Mouse (Mus musculus) cerebellum, adult 11 months (tissue): ENCODE results near the gene Hmg20b.

Source experiments
- DNase-seq: peaks from one replicate; pipeline ENCODE4 v3.0.0; 2022

The Hmg20b gene

DNA sequence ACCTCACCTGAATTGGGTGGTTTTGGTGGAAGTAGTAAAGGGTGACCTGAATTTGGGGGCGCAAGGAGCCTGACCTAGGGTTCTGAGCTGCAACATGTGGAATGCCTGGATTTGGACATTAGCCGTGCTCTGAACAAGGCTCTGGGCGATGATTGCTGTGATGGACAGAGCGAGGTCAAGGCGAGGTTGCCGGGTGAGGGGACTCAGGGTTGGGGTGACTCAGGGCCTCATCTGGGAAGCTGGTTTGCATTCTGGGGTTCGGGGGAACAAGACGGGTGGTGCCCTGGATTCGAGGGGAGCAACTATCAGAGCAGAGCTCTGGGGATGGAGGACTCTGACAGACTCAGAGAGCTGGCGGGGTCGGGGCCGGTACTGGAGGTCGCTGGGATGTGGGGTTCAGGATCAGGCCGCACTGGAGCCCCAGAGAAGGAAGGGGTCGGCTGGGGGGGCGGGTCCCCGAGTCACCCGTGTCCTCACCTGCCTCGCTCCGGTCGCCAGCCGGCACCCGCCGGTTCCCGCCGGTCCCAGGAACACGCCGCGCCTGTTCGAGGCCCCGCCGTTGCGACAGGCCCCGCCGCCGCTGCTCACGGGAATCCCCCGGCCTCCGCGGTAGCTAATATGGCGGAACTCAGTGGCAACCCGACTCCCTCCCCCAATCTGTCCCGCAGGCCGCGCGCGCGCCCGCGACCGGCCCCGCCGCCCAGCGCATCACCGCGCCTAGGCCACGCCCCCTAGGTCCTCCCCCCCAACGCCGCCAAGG lies 27.7 kb upstream of the Hmg20b start, which contains the start of gene Fzr1:
Fzr1 (minus strand) TSS at position 724 of the 760 bp plus-strand sequence.
- DNase-seq = no peak

GRCm38 (mm10) chr10:81377362-81377664 lies 27.0 kb upstream of the Hmg20b start:
- DNase-seq = no peak

GRCm38 (mm10) chr10:81376561-81377361 lies 26.5 kb upstream of the Hmg20b start:
- no peak for DNase-seq

DNA sequence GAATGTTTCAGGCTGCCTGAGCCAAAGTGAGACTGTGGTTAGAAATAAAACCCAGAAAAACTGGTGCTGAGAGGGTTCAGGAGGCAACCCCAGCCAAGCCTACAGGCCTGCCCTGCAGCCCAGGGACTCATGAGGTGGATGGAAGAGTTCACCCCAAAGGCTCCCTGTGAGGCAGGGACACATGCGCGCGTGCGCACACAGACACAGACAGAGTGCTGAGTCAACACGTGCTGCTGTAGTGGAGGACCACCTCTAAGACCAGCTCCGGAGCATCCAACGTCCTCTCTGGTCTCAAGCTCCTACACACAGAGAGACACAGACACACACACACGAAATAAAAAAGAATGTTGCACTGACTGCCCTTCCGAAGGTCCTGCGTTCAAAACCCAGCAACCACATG lies 25.0 kb upstream of the Hmg20b start:
- DNase-seq = no peak

DNA sequence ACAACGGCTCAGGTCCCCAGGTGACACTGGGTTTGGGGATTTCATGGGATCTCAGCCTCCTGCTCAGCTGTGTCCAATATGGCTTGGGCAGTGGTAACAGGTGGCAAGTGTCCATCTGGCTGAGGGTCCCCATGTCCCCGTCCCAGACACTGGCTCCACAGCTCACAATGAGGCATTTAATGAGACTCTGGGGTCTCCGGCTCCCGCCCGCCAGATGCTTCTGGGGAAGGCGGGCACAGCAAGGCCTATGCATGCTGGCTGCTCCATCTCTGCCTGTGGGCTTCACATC lies 16.9 kb upstream of the Hmg20b start:
- DNase-seq = no peak

- no peak for DNase-seq
These were observed 16.4 kb upstream of the Hmg20b start for GRCm38 (mm10) chr10:81366477-81367206.

GRCm38 (mm10) chr10:81365672-81366476 lies 15.6 kb upstream of the Hmg20b start, which contains the start of gene 4930404N11Rik:
Gene 4930404N11Rik, minus strand, starts transcription at chr10:81365816.
- no peak for DNase-seq

- no peak for DNase-seq
These were observed 14.8 kb upstream of the Hmg20b start for GRCm38 (mm10) chr10:81365073-81365472.

DNA sequence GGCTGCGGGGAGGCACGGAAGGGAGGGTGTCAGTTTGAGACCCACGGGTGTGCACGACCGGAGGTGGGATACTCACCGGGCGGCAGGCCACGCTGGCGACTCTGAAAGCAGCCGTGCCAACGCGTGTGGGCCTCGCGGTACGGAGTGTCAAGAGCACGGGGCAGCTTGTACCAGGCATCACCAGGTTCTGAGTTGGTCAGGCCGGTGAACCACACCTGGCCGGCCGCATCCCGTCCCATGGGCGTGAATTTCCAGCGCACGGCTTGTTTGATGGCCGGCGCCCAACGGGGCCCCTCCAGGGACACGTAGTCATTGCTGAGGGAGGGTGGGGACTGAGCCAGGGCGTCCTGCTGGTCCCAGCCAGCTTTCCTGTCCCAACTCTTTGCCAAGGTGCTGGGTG lies 14.4 kb upstream of the Hmg20b start:
- DNase-seq = no peak

- DNase-seq = no peak
These were observed 13.4 kb upstream of the Hmg20b start for GRCm38 (mm10) chr10:81363436-81364346.

- DNase-seq = no peak
These were observed 12.2 kb upstream of the Hmg20b start for GRCm38 (mm10) chr10:81362336-81362949.

- no peak for DNase-seq
These were observed 10.4 kb upstream of the Hmg20b start for GRCm38 (mm10) chr10:81360721-81361120.

DNA sequence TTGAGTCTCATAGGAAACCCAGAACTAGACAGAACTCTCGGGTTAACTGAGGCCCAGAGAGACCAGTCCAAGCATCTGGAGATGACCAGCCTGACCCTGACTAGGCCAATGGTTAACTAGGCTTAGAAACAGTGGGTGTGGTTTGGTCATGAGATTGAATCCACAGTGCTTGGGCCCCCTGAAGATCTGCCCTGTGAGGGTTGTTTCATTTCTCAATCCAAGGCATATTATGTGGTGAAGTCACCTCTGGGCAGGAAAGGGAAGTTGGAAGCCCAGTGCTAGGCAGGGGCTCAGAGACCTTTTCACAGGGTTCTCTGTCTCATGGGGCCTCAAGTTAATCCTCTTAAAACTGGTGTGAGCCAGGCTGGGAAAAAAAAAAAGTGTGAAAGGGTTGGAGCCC lies 8.6 kb upstream of the Hmg20b start:
- no peak for DNase-seq

- DNase-seq = no peak
These were observed 7.9 kb upstream of the Hmg20b start for GRCm38 (mm10) chr10:81358209-81358608.

- peak; percentile 89 for DNase-seq
These were observed 6.9 kb upstream of the Hmg20b start, which contains the start of gene Mfsd12 for GRCm38 (mm10) chr10:81356991-81357844. Gene Mfsd12, plus strand, starts transcription at chr10:81357491.

DNA sequence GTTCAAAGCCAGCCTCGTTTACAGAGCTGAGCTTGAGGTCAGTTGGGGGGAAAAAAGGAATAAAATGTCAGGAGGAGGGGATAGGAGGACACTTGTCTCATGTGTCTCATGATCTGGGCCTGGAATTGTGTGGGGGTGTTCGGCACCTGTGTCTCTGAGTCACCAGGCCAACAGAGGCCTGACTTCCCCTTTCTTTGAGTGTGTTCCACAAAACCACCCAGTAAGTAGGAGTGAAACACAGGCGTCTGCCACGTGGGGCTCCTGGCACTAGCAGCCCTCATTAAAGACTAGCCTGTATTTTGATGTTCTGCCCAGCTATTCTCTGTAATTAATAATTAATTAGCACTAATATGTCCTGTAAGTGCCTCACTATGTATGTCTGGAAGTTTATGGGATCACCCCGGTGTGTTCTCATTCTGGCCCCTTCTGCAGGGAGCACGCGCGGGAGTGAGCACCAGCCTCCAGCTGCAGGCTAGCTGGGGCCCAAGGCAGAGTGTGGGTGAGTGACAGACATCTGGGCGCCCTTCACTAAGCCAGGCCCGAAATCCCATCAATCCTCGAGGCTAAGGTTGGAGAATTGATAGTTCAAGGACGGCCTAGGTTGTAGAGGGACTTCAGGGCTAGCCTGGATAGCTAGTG lies 6.2 kb upstream of the Hmg20b start:
- DNase-seq = no peak

DNA sequence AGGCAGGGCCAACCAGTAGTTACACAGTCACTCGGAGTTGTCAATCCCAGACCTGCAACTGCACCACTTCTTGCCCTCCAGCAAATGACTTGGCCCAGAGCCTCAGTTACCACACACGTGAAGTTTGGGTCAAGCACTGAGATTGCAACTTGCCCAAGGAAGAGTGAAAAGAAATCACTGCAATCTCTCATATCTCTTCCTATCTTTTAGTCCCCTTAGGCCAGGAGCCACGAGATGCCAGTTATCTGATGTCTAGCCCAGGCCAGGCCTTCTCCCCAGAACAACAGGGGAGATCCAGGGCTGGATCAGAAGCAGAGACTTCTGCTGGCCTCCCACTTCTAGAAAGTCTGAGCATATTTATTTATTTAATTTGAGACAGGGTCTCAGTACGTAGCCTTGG lies 5.3 kb upstream of the Hmg20b start:
- DNase-seq = no peak

DNA sequence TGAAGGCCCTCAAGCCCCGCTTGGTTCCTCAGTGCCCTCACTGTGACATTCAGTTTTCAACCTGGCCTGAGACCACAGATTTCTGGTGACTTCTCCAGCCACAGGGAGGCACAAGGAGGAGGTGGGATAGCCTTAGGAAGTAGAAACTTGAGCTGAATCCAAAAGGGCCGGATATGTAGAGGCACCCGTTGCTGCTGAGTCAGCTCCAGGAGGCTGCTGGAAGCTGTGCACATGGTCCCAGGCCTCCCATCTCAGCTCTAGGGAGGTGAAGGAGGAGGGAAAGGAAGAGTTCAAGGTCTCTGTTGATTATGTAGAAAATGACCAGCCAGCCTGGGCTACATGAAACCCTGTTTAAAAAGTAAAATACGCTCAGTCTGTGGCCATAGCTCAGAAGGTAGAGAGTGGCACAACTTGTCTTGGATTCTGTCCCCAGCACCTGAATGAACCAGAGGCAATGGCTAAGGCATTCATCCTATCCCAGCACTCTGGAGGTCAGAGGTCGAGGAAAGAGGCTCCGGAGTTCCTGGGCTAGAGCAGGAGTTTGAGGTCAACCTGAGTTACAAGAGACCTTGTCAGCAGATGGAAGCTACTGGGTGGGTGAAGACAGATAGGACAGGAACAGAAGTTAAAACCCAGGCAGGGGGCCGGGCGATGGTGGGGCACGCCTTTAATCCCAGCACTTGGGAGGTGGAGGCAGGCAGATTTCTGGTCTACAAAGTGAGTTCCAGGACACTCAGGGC lies 4.6 kb upstream of the Hmg20b start:
- DNase-seq = no peak

GRCm38 (mm10) chr10:81351678-81352291 lies 1.5 kb upstream of the Hmg20b start:
- DNase-seq = no peak
